Mouse (Mus musculus) brain, embryonic 14.5 days (tissue): ENCODE measurements around the gene Xndc1.

Experiments
- CTCF ChIP-seq: fragments of 200-500 bp; IDR thresholded peaks from 2 replicates; pipeline ENCODE4 v1.5.1; 2012; ENCODE audit warnings: inconsistent platforms, mild to moderate bottlenecking, moderate library complexity, borderline replicate concordance; ENCODE audit not compliant: insufficient read depth, insufficient read length; ENCODE audit errors: extremely low read depth
- POLR2A ChIP-seq: fragments of 200-500 bp; IDR thresholded peaks from 2 replicates; pipeline ENCODE4 v1.6.1; 2012; ENCODE audit warnings: mild to moderate bottlenecking, inconsistent platforms, borderline replicate concordance; ENCODE audit not compliant: poor library complexity, insufficient read depth, insufficient read length, severe bottlenecking; ENCODE audit errors: extremely low read depth

GRCm38 (mm10) chr7:102116579-102117331, 51.4 kb downstream of the Xndc1 start, which contains the start of gene Chrna10:
- TF ChIP-seq CTCF = no peak
- no peak for TF ChIP-seq POLR2A
